Mouse (Mus musculus): Measurements from ENCODE around the gene Dcaf5. TPM values are rescaled to one million over a fixed set of nuclear protein-coding genes. Genes with fewer than 3 reads are reported as not detected.

Gene Dcaf5
- polyA plus RNA-seq, 1 experiment from 2014 or later = 12.3 TPM

DNA sequence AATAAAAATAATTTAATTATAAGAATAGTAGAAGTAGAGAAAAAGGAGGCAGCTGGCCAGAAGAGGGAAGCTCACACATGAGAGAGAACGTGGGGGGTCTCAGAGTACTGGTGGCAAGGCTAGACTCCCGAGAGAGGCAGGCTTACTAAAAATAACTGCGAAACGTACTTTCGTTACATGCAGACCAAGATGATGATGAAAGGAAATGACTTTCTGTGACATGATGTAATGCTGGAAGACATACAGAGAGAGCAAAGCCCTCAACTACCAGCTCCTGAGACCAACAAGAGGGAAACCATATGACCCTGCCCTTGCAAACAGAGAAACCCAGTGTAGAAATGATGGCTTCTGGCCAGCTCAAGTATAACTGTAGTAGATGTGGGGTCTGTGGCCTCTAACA is 76.1 kb downstream of the Dcaf5 start:
- no peaks in the 10 kb centered on the region for H3K9me3 ChIP-seq (ENCODE audit: control insufficient read depth, low read length)
- H3K9ac ChIP-seq (ENCODE audit: low read depth, low read length) = no peak overlapping the region
- no peak overlapping the region for H3K4me2 ChIP-seq (ENCODE audit: low read depth, low read length)
- H3K36me3 ChIP-seq (ENCODE audit: control insufficient read depth, insufficient read depth, low read length) = peaks cover 28% of the 10 kb centered on the region
- no peak overlapping the region for H3K4me3 ChIP-seq (ENCODE audit: low read depth, low read length)
- no peaks in the 10 kb centered on the region for H3K27me3 ChIP-seq (replicated peaks; ENCODE audit: control insufficient read depth, insufficient read depth, low read length)
- peaks cover 14% of the 10 kb centered on the region for H3K4me1 ChIP-seq (ENCODE audit: control insufficient read depth, insufficient read depth, low read length)
- no peak overlapping the region for H3K27ac ChIP-seq (replicated peaks; ENCODE audit: low read depth, low read length)
- 44% methylated on average over 5 of the region's 5 CpGs for WGBS
- DNase-seq (ENCODE audit: low spot score) = peak; percentile 51
- no peak for ATAC-seq (ENCODE audit: low read depth)

DNA sequence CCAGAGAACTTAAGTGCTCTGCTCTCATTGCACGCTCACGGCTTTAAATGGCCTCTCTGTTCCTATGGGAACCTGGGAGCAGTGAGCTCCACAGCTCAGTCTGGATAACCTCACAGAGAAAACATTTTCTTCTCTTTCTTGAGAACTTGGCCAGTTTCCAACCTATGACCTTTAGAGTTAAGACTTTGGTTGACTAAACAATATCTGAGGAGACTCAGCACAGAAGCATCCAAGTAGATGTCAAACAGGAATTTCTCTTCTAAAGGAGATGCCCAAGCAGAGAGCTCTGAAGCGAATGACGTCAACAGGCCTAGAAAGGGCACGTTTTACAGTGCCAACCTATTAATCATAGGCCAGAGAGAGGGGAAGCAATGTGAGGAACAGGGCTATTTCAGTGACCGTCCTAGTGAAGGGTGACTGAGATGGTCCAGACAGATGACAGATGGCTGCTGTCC is 91.6 kb downstream of the Dcaf5 start:
- Histone ChIP-seq H3K36me3 (ENCODE audit: control insufficient read depth, insufficient read depth, low read length) (peaks cover 21% of the 10 kb centered on the region), H3K9ac (ENCODE audit: low read depth, low read length) (no peak overlapping the region), H3K27ac (replicated peaks; ENCODE audit: low read depth, low read length) (peak overlapping the region; percentile 23; the same call in 1 of the 2 replicates), H3K4me1 (ENCODE audit: control insufficient read depth, insufficient read depth, low read length) (peaks cover 3% of the 10 kb centered on the region; the same call in 1 of the 2 replicates), H3K27me3 (replicated peaks; ENCODE audit: control insufficient read depth, insufficient read depth, low read length) (no peaks in the 10 kb centered on the region), H3K4me2 (ENCODE audit: low read depth, low read length) (no peak overlapping the region), H3K4me3 (ENCODE audit: low read depth, low read length) (no peak overlapping the region), H3K9me3 (ENCODE audit: control insufficient read depth, low read length) (no peaks in the 10 kb centered on the region)
- WGBS = 67% methylated on average over 6 of the region's 6 CpGs
- peak; percentile 85 for DNase-seq (ENCODE audit: low spot score)
- peak; percentile 63; the same call in 1 of the 2 replicates for ATAC-seq (ENCODE audit: low read depth)

DNA sequence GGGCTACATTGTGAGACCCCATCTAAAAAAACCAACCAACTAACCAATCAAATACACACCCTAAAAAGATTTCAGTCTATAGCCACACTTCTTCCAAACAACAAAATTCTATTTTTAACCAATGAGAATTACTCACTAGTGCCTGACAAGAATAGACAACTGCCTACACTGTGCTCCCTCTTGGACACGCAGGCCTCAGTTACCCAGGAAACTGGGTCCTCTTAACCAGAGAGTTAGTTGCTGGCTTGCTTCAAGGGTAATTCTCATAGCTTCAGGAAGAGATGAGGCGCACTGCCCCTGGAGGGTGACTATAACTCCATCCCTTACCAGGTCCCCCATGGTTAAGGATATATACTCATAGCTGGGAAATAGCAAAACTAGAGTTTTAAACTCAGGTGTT is 95.5 kb downstream of the Dcaf5 start:
- 97% methylated on average over 2 of the region's 2 CpGs for WGBS

DNA sequence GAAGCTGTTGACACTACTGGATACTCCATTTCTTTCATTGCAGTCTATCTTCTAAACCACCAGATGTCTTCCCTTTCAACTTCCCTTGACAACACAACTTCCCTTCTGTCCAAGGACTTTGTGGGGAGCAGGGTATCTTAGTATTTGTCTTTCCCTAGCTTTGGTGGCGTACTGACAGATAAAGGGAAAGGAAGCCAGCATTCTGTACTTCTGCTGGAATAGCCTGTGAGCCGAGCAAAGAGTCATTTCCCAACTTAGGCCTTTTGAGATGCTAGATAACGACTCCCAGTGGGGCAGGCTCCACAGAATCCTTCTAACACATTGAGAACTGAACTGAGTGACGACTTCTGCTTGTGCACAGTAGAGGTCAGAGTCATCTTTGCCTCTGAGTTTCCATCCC is 102.2 kb downstream of the Dcaf5 start:
- ATAC-seq (ENCODE audit: low read depth) (no peak), DNase-seq (ENCODE audit: low spot score) (no peak)
- Histone ChIP-seq H3K4me1 (ENCODE audit: control insufficient read depth, insufficient read depth, low read length) (no peaks in the 10 kb centered on the region), H3K4me3 (ENCODE audit: low read depth, low read length) (no peak overlapping the region), H3K9ac (ENCODE audit: low read depth, low read length) (no peak overlapping the region), H3K4me2 (ENCODE audit: low read depth, low read length) (no peak overlapping the region), H3K27ac (replicated peaks; ENCODE audit: low read depth, low read length) (no peak overlapping the region), H3K9me3 (ENCODE audit: control insufficient read depth, low read length) (no peaks in the 10 kb centered on the region), H3K36me3 (ENCODE audit: control insufficient read depth, insufficient read depth, low read length) (peaks cover 29% of the 10 kb centered on the region), H3K27me3 (replicated peaks; ENCODE audit: control insufficient read depth, insufficient read depth, low read length) (no peaks in the 10 kb centered on the region)
- WGBS = 77% methylated on average over 4 of the region's 4 CpGs

More for the DNA sequence above, 95.5 kb downstream of the Dcaf5 start:
- H3K27me3 ChIP-seq (replicated peaks; ENCODE audit: control insufficient read depth, insufficient read depth, low read length) = no peaks in the 10 kb centered on the region
- H3K4me1 ChIP-seq (ENCODE audit: control insufficient read depth, insufficient read depth, low read length) = peaks cover 3% of the 10 kb centered on the region; the same call in 1 of the 2 replicates
- no peak overlapping the region for H3K4me3 ChIP-seq (ENCODE audit: low read depth, low read length)
- no peaks in the 10 kb centered on the region for H3K9me3 ChIP-seq (ENCODE audit: control insufficient read depth, low read length)
- ATAC-seq (ENCODE audit: low read depth) (no peak), DNase-seq (ENCODE audit: low spot score) (no peak)
- H3K27ac ChIP-seq (replicated peaks; ENCODE audit: low read depth, low read length) = no peak overlapping the region
- no peak overlapping the region for H3K4me2 ChIP-seq (ENCODE audit: low read depth, low read length)
- H3K9ac ChIP-seq (ENCODE audit: low read depth, low read length) = no peak overlapping the region
- peaks cover 41% of the 10 kb centered on the region for H3K36me3 ChIP-seq (ENCODE audit: control insufficient read depth, insufficient read depth, low read length)

DNA sequence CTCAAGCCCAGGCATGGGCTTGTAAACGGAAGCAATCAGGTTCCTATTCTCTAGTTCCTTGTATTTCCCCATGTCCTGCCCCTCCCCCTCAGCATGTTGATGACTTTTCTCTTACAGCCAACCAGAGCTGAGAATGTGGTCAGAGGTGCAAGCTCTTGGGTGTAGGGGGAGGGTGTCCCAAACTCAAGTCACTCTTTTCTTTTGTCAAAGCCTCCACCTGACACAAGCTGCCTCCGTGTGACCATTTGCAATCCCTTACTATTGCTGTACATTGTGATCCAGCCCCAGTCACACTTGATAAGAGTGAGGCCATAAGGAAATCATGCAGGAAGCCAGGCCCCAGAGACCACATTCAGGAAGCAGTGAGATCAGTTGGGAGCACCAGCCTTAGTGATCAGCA is 104.8 kb downstream of the Dcaf5 start:
- H3K27me3 ChIP-seq (replicated peaks; ENCODE audit: control insufficient read depth, insufficient read depth, low read length) = no peaks in the 10 kb centered on the region
- DNase-seq (ENCODE audit: low spot score) (no peak), ATAC-seq (ENCODE audit: low read depth) (no peak)
- WGBS = 38% methylated on average over 2 of the region's 2 CpGs
- H3K4me2 ChIP-seq (ENCODE audit: low read depth, low read length) = no peak overlapping the region
- H3K27ac ChIP-seq (replicated peaks; ENCODE audit: low read depth, low read length) = no peak overlapping the region
- H3K4me1 ChIP-seq (ENCODE audit: control insufficient read depth, insufficient read depth, low read length) = no peaks in the 10 kb centered on the region
- no peak overlapping the region for H3K4me3 ChIP-seq (ENCODE audit: low read depth, low read length)
- peaks cover 4% of the 10 kb centered on the region; the same call in 1 of the 2 replicates for H3K36me3 ChIP-seq (ENCODE audit: control insufficient read depth, insufficient read depth, low read length)
- H3K9ac ChIP-seq (ENCODE audit: low read depth, low read length) = no peak overlapping the region
- no peaks in the 10 kb centered on the region for H3K9me3 ChIP-seq (ENCODE audit: control insufficient read depth, low read length)

DNA sequence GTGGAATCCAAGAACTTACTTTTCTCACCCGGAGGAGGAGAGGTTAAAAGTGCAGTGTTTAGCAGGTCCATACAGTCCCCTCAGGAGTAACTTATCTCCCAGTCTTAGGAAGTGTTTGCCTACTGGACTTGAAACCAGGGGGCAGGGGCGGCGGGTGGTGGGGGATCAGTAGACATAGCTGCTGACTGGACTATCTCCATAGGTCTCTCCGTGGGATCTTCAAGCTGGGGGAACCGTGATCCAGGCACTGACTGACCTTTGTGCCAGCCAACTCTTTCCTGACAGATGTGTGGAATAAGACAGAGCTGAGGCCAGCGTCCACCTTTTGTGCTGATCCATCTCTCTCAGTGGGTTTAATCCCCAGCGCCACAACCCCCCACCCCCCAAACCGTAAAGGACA is 105.6 kb downstream of the Dcaf5 start:
- no peaks in the 10 kb centered on the region for H3K4me1 ChIP-seq (ENCODE audit: control insufficient read depth, insufficient read depth, low read length)
- ATAC-seq (ENCODE audit: low read depth) (no peak), DNase-seq (ENCODE audit: low spot score) (no peak)
- 94% methylated on average over 8 of the region's 8 CpGs for WGBS
- no peak overlapping the region for H3K4me3 ChIP-seq (ENCODE audit: low read depth, low read length)
- no peak overlapping the region for H3K4me2 ChIP-seq (ENCODE audit: low read depth, low read length)
- H3K9ac ChIP-seq (ENCODE audit: low read depth, low read length) = no peak overlapping the region
- no peaks in the 10 kb centered on the region for H3K27me3 ChIP-seq (replicated peaks; ENCODE audit: control insufficient read depth, insufficient read depth, low read length)
- H3K36me3 ChIP-seq (ENCODE audit: control insufficient read depth, insufficient read depth, low read length) = peaks cover 3% of the 10 kb centered on the region; the same call in 1 of the 2 replicates
- no peak overlapping the region for H3K27ac ChIP-seq (replicated peaks; ENCODE audit: low read depth, low read length)
- no peaks in the 10 kb centered on the region for H3K9me3 ChIP-seq (ENCODE audit: control insufficient read depth, low read length)

DNA sequence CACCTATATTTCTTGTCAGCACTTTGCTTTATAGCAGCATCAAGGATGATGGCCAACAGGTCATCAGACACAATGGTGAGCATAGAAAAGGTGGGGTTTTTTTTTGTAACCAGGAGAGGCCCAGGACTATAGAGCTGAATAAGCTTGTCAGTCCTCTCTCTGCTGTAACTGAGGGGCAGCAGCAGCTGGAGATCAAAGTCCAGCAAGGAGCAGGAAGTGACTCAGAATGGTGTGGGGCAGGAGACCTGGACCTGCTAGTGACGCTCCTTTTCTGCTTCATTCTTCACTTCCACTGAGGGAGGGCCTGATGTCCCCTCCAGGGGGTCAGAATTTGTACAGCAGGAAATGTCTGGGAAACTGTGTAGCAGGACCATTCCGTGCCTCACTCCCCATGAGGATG is 106.8 kb downstream of the Dcaf5 start:
- no peak overlapping the region for H3K4me2 ChIP-seq (ENCODE audit: low read depth, low read length)
- H3K4me3 ChIP-seq (ENCODE audit: low read depth, low read length) = no peak overlapping the region
- 43% methylated on average over 2 of the region's 2 CpGs for WGBS
- no peaks in the 10 kb centered on the region for H3K4me1 ChIP-seq (ENCODE audit: control insufficient read depth, insufficient read depth, low read length)
- no peaks in the 10 kb centered on the region for H3K36me3 ChIP-seq (ENCODE audit: control insufficient read depth, insufficient read depth, low read length)
- H3K9ac ChIP-seq (ENCODE audit: low read depth, low read length) = no peak overlapping the region
- no peaks in the 10 kb centered on the region for H3K9me3 ChIP-seq (ENCODE audit: control insufficient read depth, low read length)
- DNase-seq (ENCODE audit: low spot score) = no peak
- no peak overlapping the region for H3K27ac ChIP-seq (replicated peaks; ENCODE audit: low read depth, low read length)
- H3K27me3 ChIP-seq (replicated peaks; ENCODE audit: control insufficient read depth, insufficient read depth, low read length) = no peaks in the 10 kb centered on the region
- no peak for ATAC-seq (ENCODE audit: low read depth)

DNA sequence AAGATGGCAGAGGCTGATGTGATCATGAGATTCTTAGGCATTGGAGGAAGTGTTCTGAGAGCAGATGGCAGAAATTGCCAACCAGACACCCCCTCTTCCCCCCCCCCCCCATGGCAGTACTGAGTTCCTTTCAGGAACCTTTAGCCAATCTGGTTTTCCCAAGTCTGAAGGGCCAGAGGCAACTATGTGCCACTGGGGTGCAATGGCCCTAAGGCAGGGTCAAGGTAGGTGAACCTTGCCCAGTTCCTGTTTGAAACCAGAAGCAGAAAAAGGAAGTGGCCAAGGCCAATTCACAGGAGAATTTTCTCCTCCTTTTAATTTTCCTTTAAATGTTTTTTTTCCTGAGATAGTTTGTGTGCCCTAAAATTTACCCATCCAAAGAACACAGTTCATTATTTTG is 110.4 kb downstream of the Dcaf5 start:
- Histone ChIP-seq H3K9ac (ENCODE audit: low read depth, low read length) (no peak overlapping the region), H3K4me1 (ENCODE audit: control insufficient read depth, insufficient read depth, low read length) (no peaks in the 10 kb centered on the region), H3K4me2 (ENCODE audit: low read depth, low read length) (no peak overlapping the region), H3K27me3 (replicated peaks; ENCODE audit: control insufficient read depth, insufficient read depth, low read length) (no peaks in the 10 kb centered on the region), H3K4me3 (ENCODE audit: low read depth, low read length) (no peak overlapping the region), H3K36me3 (ENCODE audit: control insufficient read depth, insufficient read depth, low read length) (no peaks in the 10 kb centered on the region), H3K27ac (replicated peaks; ENCODE audit: low read depth, low read length) (no peak overlapping the region), H3K9me3 (ENCODE audit: control insufficient read depth, low read length) (no peaks in the 10 kb centered on the region)
- ATAC-seq (ENCODE audit: low read depth) (no peak), DNase-seq (ENCODE audit: low spot score) (no peak)

DNA sequence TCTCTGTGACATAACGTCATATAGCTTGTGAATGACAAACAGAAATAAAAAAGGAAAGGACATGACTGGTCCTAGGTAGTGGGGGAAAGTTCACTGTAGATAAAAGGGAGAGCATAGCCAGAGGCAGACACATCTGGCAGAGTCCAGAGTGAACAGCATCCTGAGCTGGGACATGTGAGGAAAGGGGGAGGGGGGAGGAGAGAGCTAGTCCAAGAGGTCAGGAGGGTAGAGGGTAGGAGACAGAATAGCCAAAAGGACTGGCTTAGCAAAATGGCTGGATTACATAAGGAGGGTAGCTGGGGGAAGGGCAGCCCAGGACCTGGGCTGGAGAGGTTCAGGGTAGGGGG is 111.6 kb downstream of the Dcaf5 start:
- Histone ChIP-seq H3K36me3 (ENCODE audit: control insufficient read depth, insufficient read depth, low read length) (no peaks in the 10 kb centered on the region), H3K27ac (replicated peaks; ENCODE audit: low read depth, low read length) (no peak overlapping the region), H3K9me3 (ENCODE audit: control insufficient read depth, low read length) (no peaks in the 10 kb centered on the region), H3K4me2 (ENCODE audit: low read depth, low read length) (no peak overlapping the region), H3K4me1 (ENCODE audit: control insufficient read depth, insufficient read depth, low read length) (no peaks in the 10 kb centered on the region), H3K9ac (ENCODE audit: low read depth, low read length) (no peak overlapping the region), H3K27me3 (replicated peaks; ENCODE audit: control insufficient read depth, insufficient read depth, low read length) (no peaks in the 10 kb centered on the region), H3K4me3 (ENCODE audit: low read depth, low read length) (no peak overlapping the region)
- WGBS = 38% methylated on average over 1 of the region's 1 CpGs
- ATAC-seq (ENCODE audit: low read depth) (no peak), DNase-seq (ENCODE audit: low spot score) (no peak)
